Mouse (Mus musculus) brain, embryonic 14.5 days (tissue): Measurements from ENCODE around the gene Dstyk.

Source experiments
- CTCF ChIP-seq: fragments of 200-500 bp; IDR thresholded peaks from 2 replicates; pipeline ENCODE4 v1.5.1; 2012; ENCODE audit warnings: inconsistent platforms, mild to moderate bottlenecking, moderate library complexity, borderline replicate concordance; ENCODE audit not compliant: insufficient read depth, insufficient read length; ENCODE audit errors: extremely low read depth
- POLR2A ChIP-seq: fragments of 200-500 bp; IDR thresholded peaks from 2 replicates; pipeline ENCODE4 v1.6.1; 2012; ENCODE audit warnings: mild to moderate bottlenecking, inconsistent platforms, borderline replicate concordance; ENCODE audit not compliant: poor library complexity, insufficient read depth, insufficient read length, severe bottlenecking; ENCODE audit errors: extremely low read depth

DNA sequence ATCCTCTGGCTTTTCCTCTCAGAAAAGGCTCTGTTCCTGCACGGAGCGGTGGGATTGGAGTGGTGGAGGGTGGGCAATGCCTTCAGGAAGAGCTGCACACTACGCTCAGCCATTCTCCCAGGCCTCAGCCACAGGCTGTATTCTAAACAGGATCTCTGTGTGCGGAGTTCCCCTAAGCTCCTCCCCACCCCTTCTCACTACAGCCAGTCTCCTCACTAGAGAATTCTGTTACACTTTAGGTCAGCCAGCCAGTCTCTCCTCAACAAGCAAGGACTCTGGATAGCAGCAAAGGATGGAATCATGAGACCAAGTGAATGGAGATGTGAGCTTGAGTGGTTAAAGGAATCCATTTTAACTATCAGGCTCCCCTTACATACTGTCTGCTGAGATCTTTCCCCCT lies 29.4 kb upstream of the Dstyk start:
- no peak for TF ChIP-seq CTCF
- no peak for TF ChIP-seq POLR2A
